Mouse (Mus musculus) neural tube, embryonic 12.5 days (tissue): ENCODE data around the gene Zfp566. TPM values are rescaled to one million over a fixed set of nuclear protein-coding genes. Genes with fewer than 3 reads are reported as not detected.

Experiments used
- ATAC-seq: fragments of 200-750 bp; cut with Nextera tagmentation; 2 replicates; pipeline ENCODE4 v1.8.0; 2017; ENCODE audit warnings: low read depth, mild to moderate bottlenecking, moderate TSS enrichment, moderate library complexity; ENCODE audit not compliant: low FRiP score
- H3K27ac ChIP-seq: fragments of 300-500 bp; sonication (generic); 2 replicates; pipeline ENCODE4 v1.5.1; 2016
- H3K27me3 ChIP-seq: fragments of 300-500 bp; sonication (generic); replicated peaks from 2 replicates; pipeline ENCODE4 v1.6.1; 2016; ENCODE audit warnings: mild to moderate bottlenecking
- H3K36me3 ChIP-seq: fragments of 300-500 bp; sonication (generic); 2 replicates; pipeline ENCODE4 v1.6.1; 2016; ENCODE audit warnings: mild to moderate bottlenecking
- H3K4me1 ChIP-seq: fragments of 300-500 bp; sonication (generic); 2 replicates; pipeline ENCODE4 v1.6.1; 2016
- H3K4me2 ChIP-seq: fragments of 300-500 bp; sonication (generic); replicated peaks from 2 replicates; pipeline ENCODE4 v1.6.1; 2016; ENCODE audit warnings: mild to moderate bottlenecking
- H3K4me3 ChIP-seq: fragments of 300-500 bp; sonication (generic); 2 replicates; pipeline ENCODE4 v1.5.1; 2016
- H3K9ac ChIP-seq: fragments of 300-500 bp; sonication (generic); 2 replicates; pipeline ENCODE4 v1.6.1; 2016; ENCODE audit warnings: mild to moderate bottlenecking
- H3K9me3 ChIP-seq: fragments of 300-500 bp; sonication (generic); 2 replicates; pipeline ENCODE4 v1.6.1; 2016; ENCODE audit warnings: mild to moderate bottlenecking
- WGBS: fragments of 180-500 bp; shearing (Covaris S2); methylation state at CpG from one replicate; pipeline ENCODE4 v1.1.7; 2016; 5-methylcytosine and 5-hydroxymethylcytosine counted together
- polyA plus RNA-seq: library from polyadenylated mRNA; unstranded; fragments of >200 nt; fragmentation: Nextera tagmentation; extraction: Ambion mirVana; gene quantifications from 2 replicates; pipeline ENCODE4 v1.2.1, GENCODE M21; 2016

The Zfp566 gene
- polyA plus RNA-seq, 1 experiment from 2014 or later: 14.2 TPM

GRCm38 (mm10) chr7:30093918-30094415 is 3.6 kb upstream of the Zfp566 start:
- Histone ChIP-seq H3K27me3 (no peaks in the 10 kb centered on the region), H3K27ac (no peak overlapping the region), H3K4me1 (peaks cover 16% of the 10 kb centered on the region), H3K9ac (no peak overlapping the region), H3K9me3 (no peaks in the 10 kb centered on the region; the same call in 1 of the 2 replicates), H3K4me2 (peak overlapping the region; percentile 67), H3K4me3 (no peak overlapping the region), H3K36me3 (peaks cover 15% of the 10 kb centered on the region)
- 79% methylated on average over 6 of the region's 6 CpGs for WGBS
- no peak for ATAC-seq

GRCm38 (mm10) chr7:30092666-30093065 is 2.3 kb upstream of the Zfp566 start:
- H3K27ac ChIP-seq: no peak overlapping the region
- no peak overlapping the region for H3K9ac ChIP-seq
- H3K4me1 ChIP-seq: peaks cover 27% of the 10 kb centered on the region
- no peaks in the 10 kb centered on the region for H3K27me3 ChIP-seq
- no peaks in the 10 kb centered on the region; the same call in 1 of the 2 replicates for H3K9me3 ChIP-seq
- 83% methylated on average over 9 of the region's 9 CpGs for WGBS
- H3K4me2 ChIP-seq: no peak overlapping the region
- no peak for ATAC-seq
- no peak overlapping the region for H3K4me3 ChIP-seq
- 0 out of 2 replicates have a peak, but pooled peaks cover 5% of the 10 kb centered on the region for H3K36me3 ChIP-seq

GRCm38 (mm10) chr7:30090970-30091585 is 751 bp upstream of the Zfp566 start:
- H3K36me3 ChIP-seq: peaks cover 9% of the 10 kb centered on the region
- H3K27ac ChIP-seq: no peak overlapping the region
- no peak overlapping the region; the same call in 1 of the 2 replicates for H3K9ac ChIP-seq
- 0 out of 2 replicates have a peak, but pooled peaks have one; percentile 2 for ATAC-seq
- peak overlapping the region; percentile 64 for H3K4me3 ChIP-seq
- no peaks in the 10 kb centered on the region for H3K9me3 ChIP-seq
- WGBS: 9% methylated on average over 9 of the region's 9 CpGs
- H3K4me1 ChIP-seq: peaks cover 27% of the 10 kb centered on the region
- H3K4me2 ChIP-seq: peak overlapping the region; percentile 84
- no peaks in the 10 kb centered on the region for H3K27me3 ChIP-seq

GRCm38 (mm10) chr7:30089405-30089804 is 922 bp downstream of the Zfp566 start:
- peak overlapping the region; percentile 64 for H3K4me3 ChIP-seq
- H3K4me1 ChIP-seq: peaks cover 25% of the 10 kb centered on the region
- H3K9ac ChIP-seq: peak overlapping the region; percentile 70
- H3K36me3 ChIP-seq: peaks cover 25% of the 10 kb centered on the region
- WGBS: 15% methylated on average over 6 of the region's 6 CpGs
- H3K4me2 ChIP-seq: peak overlapping the region; percentile 84
- no peaks in the 10 kb centered on the region for H3K27me3 ChIP-seq
- no peak overlapping the region for H3K27ac ChIP-seq
- no peak; the same call in 1 of the 2 replicates for ATAC-seq
- H3K9me3 ChIP-seq: no peaks in the 10 kb centered on the region; the same call in 1 of the 2 replicates

GRCm38 (mm10) chr7:30086524-30086923 is 3.8 kb downstream of the Zfp566 start:
- Histone ChIP-seq H3K4me3 (no peak overlapping the region), H3K9ac (no peak overlapping the region), H3K27me3 (no peaks in the 10 kb centered on the region), H3K4me1 (peaks cover 20% of the 10 kb centered on the region), H3K4me2 (no peak overlapping the region), H3K9me3 (no peaks in the 10 kb centered on the region; the same call in 1 of the 2 replicates), H3K36me3 (peaks cover 37% of the 10 kb centered on the region), H3K27ac (no peak overlapping the region)
- 92% methylated on average over 9 of the region's 9 CpGs for WGBS
- no peak for ATAC-seq

DNA sequence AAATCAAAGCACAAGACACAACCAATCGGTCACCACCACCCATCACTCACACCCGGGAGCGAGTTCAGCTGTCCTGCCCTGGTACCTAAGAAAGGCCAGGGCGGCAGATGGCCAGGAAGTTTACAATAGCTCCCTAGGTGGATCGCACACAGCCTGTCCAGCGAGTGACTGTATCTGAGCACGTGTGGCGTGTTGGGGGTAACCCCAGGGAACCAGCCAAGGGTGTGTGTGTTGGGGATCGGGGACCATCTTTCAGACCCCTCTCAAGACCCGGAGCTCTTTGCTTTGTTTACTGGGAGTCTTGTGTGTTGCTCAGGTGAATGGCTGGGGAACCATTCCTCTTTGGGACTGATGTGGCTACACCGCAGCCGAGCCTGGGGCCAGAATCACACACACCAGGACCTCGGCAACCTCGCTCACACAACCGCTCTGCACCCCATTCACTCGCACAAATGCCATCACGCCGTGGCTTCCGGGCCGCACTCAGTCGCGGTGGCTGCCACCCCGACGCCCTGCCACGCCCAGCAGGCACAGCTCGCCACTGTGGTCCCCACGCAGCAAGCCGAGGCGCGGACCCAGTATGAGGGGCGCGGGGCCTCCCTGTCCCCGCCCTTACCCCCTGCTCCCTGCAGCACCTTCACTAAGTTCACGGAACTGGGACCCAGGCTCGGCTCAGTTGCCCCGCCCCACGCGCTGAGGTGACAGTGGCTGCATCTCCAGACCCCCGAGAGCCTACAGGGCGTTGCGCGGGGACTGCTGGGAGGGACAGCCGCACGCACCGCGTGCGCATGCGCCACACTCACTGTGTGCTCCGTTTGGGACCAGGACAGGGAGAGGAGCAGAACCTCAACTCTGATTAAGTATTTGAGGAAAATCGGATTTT is 17.9 kb downstream of the Zfp566 start, which contains the start of gene Zfp82:
TSS of gene Zfp82 (minus strand) at position 755 of the 883 bp plus-strand sequence.
- Histone ChIP-seq H3K4me1 (peaks cover 6% of the 10 kb centered on the region), H3K9me3 (no peaks in the 10 kb centered on the region), H3K4me3 (peak within 1 kb of the TSS; percentile 82), H3K9ac (peak within 1 kb of the TSS; percentile 79), H3K4me2 (peak within 1 kb of the TSS; percentile 90), H3K27ac (peak within 1 kb of the TSS; percentile 68), H3K36me3 (peaks cover 27% of the 10 kb centered on the region), H3K27me3 (no peaks in the 10 kb centered on the region)
- WGBS: under 1% methylated on average over 50 of the region's 50 CpGs
- ATAC-seq: peak; percentile 91

- no peak for ATAC-seq
- no peak overlapping the region for H3K4me2 ChIP-seq
- H3K27me3 ChIP-seq: no peaks in the 10 kb centered on the region
- 81% methylated on average over 5 of the region's 5 CpGs for WGBS
- H3K9me3 ChIP-seq: no peaks in the 10 kb centered on the region
- H3K4me1 ChIP-seq: no peaks in the 10 kb centered on the region
- no peak overlapping the region for H3K9ac ChIP-seq
- H3K36me3 ChIP-seq: peaks cover 63% of the 10 kb centered on the region
- H3K27ac ChIP-seq: no peak overlapping the region
- H3K4me3 ChIP-seq: no peak overlapping the region
Measured at GRCm38 (mm10) chr7:30064622-30065021, 25.7 kb downstream of the Zfp566 start.

DNA sequence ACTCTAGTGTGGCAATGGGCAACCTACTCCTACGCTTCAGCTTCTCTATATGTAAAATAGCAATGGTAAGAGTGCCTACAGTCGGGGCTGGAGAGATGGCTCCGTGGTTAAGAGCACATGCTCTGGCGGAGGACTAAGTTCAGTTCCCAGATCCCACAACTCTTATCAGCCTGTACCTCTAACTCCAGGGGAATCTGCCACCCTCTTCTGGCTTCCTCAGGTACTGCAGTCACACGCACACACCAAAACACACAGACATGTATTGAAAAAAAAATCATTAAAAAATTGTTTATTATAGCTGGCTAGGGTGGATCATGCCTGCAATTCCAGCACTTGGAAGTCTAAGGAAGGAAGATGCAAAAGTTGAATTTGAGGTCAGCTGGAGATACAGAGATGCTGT is 27.8 kb downstream of the Zfp566 start:
- H3K36me3 ChIP-seq: peaks cover 66% of the 10 kb centered on the region
- H3K4me1 ChIP-seq: no peaks in the 10 kb centered on the region
- no peak overlapping the region for H3K27ac ChIP-seq
- H3K27me3 ChIP-seq: no peaks in the 10 kb centered on the region
- 85% methylated on average over 5 of the region's 5 CpGs for WGBS
- H3K9ac ChIP-seq: no peak overlapping the region
- H3K4me2 ChIP-seq: no peak overlapping the region
- no peaks in the 10 kb centered on the region for H3K9me3 ChIP-seq
- no peak for ATAC-seq
- no peak overlapping the region for H3K4me3 ChIP-seq

- no peak for ATAC-seq
Measured at GRCm38 (mm10) chr7:30060341-30060740, 30.0 kb downstream of the Zfp566 start.

DNA sequence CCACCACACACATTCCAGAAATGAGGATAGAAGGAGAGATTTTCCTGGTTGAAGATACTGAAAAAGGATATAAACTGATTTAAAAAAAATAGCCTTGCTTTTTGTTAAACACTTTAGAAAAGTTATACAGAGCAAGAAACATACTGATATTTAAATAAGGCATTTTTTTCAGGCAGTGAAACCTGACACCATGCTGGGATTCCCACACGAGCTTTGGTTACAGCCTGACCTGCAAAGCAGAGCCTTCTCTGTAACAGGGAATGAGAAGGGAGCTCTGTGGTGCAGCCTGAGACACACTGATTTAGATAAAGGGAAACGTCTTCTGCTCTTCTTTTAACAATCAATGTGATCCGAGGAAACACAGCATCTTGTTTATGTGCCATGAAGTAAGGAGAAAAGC is 36.7 kb downstream of the Zfp566 start:
- Histone ChIP-seq H3K4me2 (no peak overlapping the region), H3K4me1 (peaks cover 10% of the 10 kb centered on the region), H3K27ac (no peak overlapping the region), H3K9me3 (no peaks in the 10 kb centered on the region), H3K4me3 (no peak overlapping the region), H3K9ac (no peak overlapping the region), H3K27me3 (no peaks in the 10 kb centered on the region), H3K36me3 (peaks cover 31% of the 10 kb centered on the region)
- ATAC-seq: no peak
- 14% methylated on average over 3 of the region's 3 CpGs for WGBS

More at GRCm38 (mm10) chr7:30060341-30060740, 30.0 kb downstream of the Zfp566 start:
- whole genome bisulfite sequencing: 86% methylated on average over 6 of the region's 6 CpGs
- Histone ChIP-seq H3K27ac (no peak overlapping the region), H3K4me2 (no peak overlapping the region), H3K27me3 (no peaks in the 10 kb centered on the region), H3K4me1 (no peaks in the 10 kb centered on the region), H3K9ac (no peak overlapping the region), H3K9me3 (no peaks in the 10 kb centered on the region), H3K4me3 (no peak overlapping the region), H3K36me3 (peaks cover 72% of the 10 kb centered on the region)

GRCm38 (mm10) chr7:30050882-30051548 is 39.3 kb downstream of the Zfp566 start, which contains the start of gene Zfp14:
TSS of gene Zfp14 (minus strand) at chr7:30051380.
- under 1% methylated on average over 40 of the region's 40 CpGs for WGBS
- peak within 1 kb of the TSS; percentile 83 for H3K4me2 ChIP-seq
- H3K36me3 ChIP-seq: peaks cover 12% of the 10 kb centered on the region
- peaks cover 10% of the 10 kb centered on the region for H3K4me1 ChIP-seq
- no peaks in the 10 kb centered on the region for H3K27me3 ChIP-seq
- H3K9me3 ChIP-seq: no peaks in the 10 kb centered on the region
- ATAC-seq: peak; percentile 99
- peak within 1 kb of the TSS; percentile 72 for H3K4me3 ChIP-seq
- peak within 1 kb of the TSS; percentile 84 for H3K27ac ChIP-seq
- H3K9ac ChIP-seq: peak within 1 kb of the TSS; percentile 86
